Mouse (Mus musculus): ENCODE measurements around the gene Map7d1.

DNA sequence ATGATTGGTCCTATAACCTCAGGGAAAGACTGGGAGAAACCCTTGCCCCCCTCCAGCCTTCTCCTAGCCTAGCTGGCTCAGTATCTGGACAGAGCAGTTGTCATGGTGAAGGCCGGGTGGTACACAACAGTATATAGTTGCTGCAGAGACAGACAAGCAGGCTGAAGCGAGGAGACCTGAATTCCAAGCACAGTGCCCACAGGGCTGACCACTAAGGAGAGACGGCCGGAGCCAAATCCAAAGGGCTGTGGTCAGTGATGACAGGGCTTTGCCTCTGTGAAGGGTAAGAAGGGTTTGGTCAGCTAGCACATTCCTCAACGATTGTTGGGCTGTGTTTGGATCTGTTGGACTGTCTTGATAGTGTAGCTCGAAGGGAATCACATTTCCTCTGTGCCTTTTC lies 5.1 kb upstream of the Map7d1 start:
- TF ChIP-seq GATA1 (IDR thresholded peaks at IDR 0.05; ENCODE audit: low read length), result no peak
- TF ChIP-seq TAL1 (IDR thresholded peaks at IDR 0.05; ENCODE audit: low read length), result no peak

Data from erythroblast, embryonic 14.5 days (primary cell).